Comparison of ENCODE assay signal across 22 mouse cellular contexts in genomic region chr11:96070353-96070752, GRCm38 (mm10). TPM values are rescaled to one million over a fixed set of nuclear protein-coding genes. Genes with fewer than 3 reads are reported as not detected.
"Had no signal": no experiment of that assay in that cellular context is flagged by ENCODE, and none has a peak within 500 bp of the region (broad histone marks: within the 10 kb centered on the region; RNA-seq: fewer than 3 reads in every experiment).

No protein-coding gene starts in this region.

- H3K9me3 ChIP-seq: limb, embryonic 10.5 days; liver, embryonic 13.5 days; lung, embryonic 15.5 days; megakaryocyte, embryonic 14.5 days; midbrain, embryonic 15.5 days; neural tube, embryonic 12.5 days had no signal

- H3K27me3 ChIP-seq: liver, embryonic 13.5 days; lung, embryonic 15.5 days; megakaryocyte, embryonic 14.5 days; midbrain, embryonic 15.5 days; neural tube, embryonic 12.5 days had no signal

- H3K9ac ChIP-seq: liver, embryonic 13.5 days; liver, postnatal 0 days; lung, embryonic 15.5 days; midbrain, embryonic 15.5 days; neural tube, embryonic 12.5 days had no signal

- H3K27ac ChIP-seq: left cerebral cortex, adult 2 months; limb, embryonic 10.5 days; lung, embryonic 15.5 days; macrophage; midbrain, embryonic 15.5 days; neural tube, embryonic 12.5 days had no signal

- H3K4me2 ChIP-seq: liver, embryonic 13.5 days; lung, embryonic 15.5 days; midbrain, embryonic 11.5 days; midbrain, embryonic 15.5 days; neural tube, embryonic 12.5 days had no signal

- DNase-seq: kidney, postnatal 10 days; liver, embryonic 13.5 days; liver, postnatal 0 days; lung, postnatal 14 days; thymus, adult 18-20 months; thymus, postnatal 14 days had no signal

- H3K4me3 ChIP-seq: left cerebral cortex, adult 2 months; limb, embryonic 10.5 days; liver, embryonic 13.5 days; lung, embryonic 15.5 days; megakaryocyte, embryonic 14.5 days; midbrain, embryonic 15.5 days; neural tube, embryonic 12.5 days had no signal

- ATAC-seq: liver, postnatal 0 days; midbrain, embryonic 15.5 days had no signal

RNA-seq across cellular contexts. Expression of gene Calcoco2, which starts 41.4 kb away (rescaled TPM):
- total RNA-seq: left cerebral cortex, adult 2 months; left cerebral cortex, postnatal 14 days; monocyte, adult 5-6 weeks; neutrophil, adult 5-6 weeks had no signal
- polyA plus RNA-seq: large intestine, adult 2 months; limb, embryonic 10.5 days; limb, embryonic 14.5 days; liver, embryonic 13.5 days; liver, postnatal 0 days; macrophage; midbrain, embryonic 11.5 days; midbrain, embryonic 15.5 days; neural tube, embryonic 12.5 days; stomach, embryonic 14.5 days had no signal

RNA-seq across cellular contexts. Expression of gene Gip, which starts 46.0 kb away (rescaled TPM):
- total RNA-seq: layer of hippocampus, adult 8-10 months; layer of hippocampus, postnatal 14 days; left cerebral cortex, adult 2 months; left cerebral cortex, postnatal 14 days; monocyte, adult 5-6 weeks; neutrophil, adult 5-6 weeks had no signal
- polyA plus RNA-seq: limb, embryonic 10.5 days; limb, embryonic 14.5 days; liver, embryonic 13.5 days; liver, postnatal 0 days; lung, embryonic 15.5 days; macrophage; midbrain, embryonic 11.5 days; midbrain, embryonic 15.5 days; neural tube, embryonic 12.5 days; stomach, embryonic 14.5 days had no signal
